8 mouse cellular contexts compared by ENCODE assay signal in genomic region chr11:75913953-75914352, GRCm38 (mm10). TPM values are rescaled to one million over a fixed set of nuclear protein-coding genes. Genes with fewer than 3 reads are reported as not detected.
DNase-seq lines count a peak whose midpoint lies in the region; ATAC-seq and TF ChIP-seq lines count a peak whose summit lies in the region.

No protein-coding gene starts in this region.

- no peaks in the 10 kb centered on the region for H3K36me3 ChIP-seq in hindbrain, postnatal 0 days (ENCODE audit: insufficient read depth, low read length)
- no peaks in the 10 kb centered on the region for H3K36me3 ChIP-seq in hindbrain, embryonic 13.5 days
- H3K36me3 ChIP-seq in ES-Bruce4 (ENCODE audit: control insufficient read depth, insufficient read depth, low read length, poor library complexity, severe bottlenecking): no peaks in the 10 kb centered on the region

- H3K27me3 ChIP-seq in hindbrain, postnatal 0 days (ENCODE audit: insufficient read depth, low read length): no peaks in the 10 kb centered on the region
- H3K27me3 ChIP-seq in hindbrain, embryonic 13.5 days: no peaks in the 10 kb centered on the region
- no peaks in the 10 kb centered on the region for H3K27me3 ChIP-seq in ES-Bruce4 (ENCODE audit: control insufficient read depth, insufficient read depth, low read length, poor library complexity, severe bottlenecking)

- H3K4me1 ChIP-seq in hindbrain, postnatal 0 days (ENCODE audit: insufficient read depth, low read length): no peaks in the 10 kb centered on the region
- no peaks in the 10 kb centered on the region for H3K4me1 ChIP-seq in hindbrain, embryonic 13.5 days (replicated peaks)
- no peaks in the 10 kb centered on the region for H3K4me1 ChIP-seq in ES-Bruce4 (ENCODE audit: control insufficient read depth, insufficient read depth, low read length)

- no peak overlapping the region for H3K4me3 ChIP-seq in hindbrain, postnatal 0 days (ENCODE audit: low read length)
- no peak overlapping the region for H3K4me3 ChIP-seq in hindbrain, embryonic 13.5 days
- no peak overlapping the region for H3K4me3 ChIP-seq in ES-Bruce4 (ENCODE audit: low read depth, low read length)

- TF ChIP-seq CTCF in hindbrain, postnatal 0 days (IDR thresholded peaks at IDR 0.05; ENCODE audit: low read depth): peak; percentile 64
- peak; percentile 75 for TF ChIP-seq CTCF in ES-Bruce4 (IDR thresholded peaks at IDR 0.05; ENCODE audit: low read depth, low read length)

- no peak for DNase-seq in hindbrain, postnatal 0 days (ENCODE audit: low spot score)
- DNase-seq in c-Kit-positive CD71-positive TER-119-positive erythroid progenitor cells, embryonic 14.5 days (ENCODE audit: low spot score): peak; percentile 41
- peak; percentile 51 to 77 for DNase-seq in kidney, adult 8-10 months
- DNase-seq in frontal cortex, postnatal 10 days (ENCODE audit: low spot score in 2 of 2): no peak
- no peak for DNase-seq in left cerebral cortex, adult 9 months (ENCODE audit: low spot score in 2 of 2)

- H3K4me2 ChIP-seq in hindbrain, postnatal 0 days (ENCODE audit: low read depth, low read length): no peak overlapping the region
- no peak overlapping the region for H3K4me2 ChIP-seq in hindbrain, embryonic 13.5 days

- 63% methylated on average over 3 of the region's 3 CpGs for WGBS in hindbrain, postnatal 0 days
- WGBS in hindbrain, embryonic 13.5 days: 71% methylated on average over 3 of the region's 3 CpGs

- ATAC-seq in hindbrain, postnatal 0 days: no peak
- ATAC-seq in hindbrain, embryonic 13.5 days (ENCODE audit: low FRiP score): no peak
- ATAC-seq in neutrophil, adult 5-6 weeks (ENCODE audit: extremely low read depth, insufficient number of reproducible peaks, low FRiP score, poor library complexity, severe bottlenecking): peak; percentile 80

- no peak for TF ChIP-seq POLR2A in ES-Bruce4 (IDR thresholded peaks at IDR 0.05; ENCODE audit: insufficient read depth, low read length)

- no peak for TF ChIP-seq EP300 in ES-Bruce4 (IDR thresholded peaks at IDR 0.05; ENCODE audit: insufficient read depth, low read depth, low read length)

- no peaks in the 10 kb centered on the region for H3K9me3 ChIP-seq in hindbrain, postnatal 0 days (ENCODE audit: low read length)
- H3K9me3 ChIP-seq in hindbrain, embryonic 13.5 days: no peaks in the 10 kb centered on the region
- no peaks in the 10 kb centered on the region for H3K9me3 ChIP-seq in ES-Bruce4 (replicated peaks; ENCODE audit: control insufficient read depth, insufficient read depth, low read length, poor library complexity, severe bottlenecking)

- no peak overlapping the region for H3K9ac ChIP-seq in hindbrain, postnatal 0 days (replicated peaks; ENCODE audit: low read length)
- H3K9ac ChIP-seq in hindbrain, embryonic 13.5 days: no peak overlapping the region
- H3K9ac ChIP-seq in ES-Bruce4 (ENCODE audit: low read depth, poor library complexity, severe bottlenecking): no peak overlapping the region

- H3K27ac ChIP-seq in hindbrain, postnatal 0 days: no peak overlapping the region
- H3K27ac ChIP-seq in hindbrain, embryonic 13.5 days: no peak overlapping the region
- H3K27ac ChIP-seq in ES-Bruce4 (ENCODE audit: insufficient read depth, low read length): no peak overlapping the region

RNA-seq across cellular contexts. Expression of gene Rph3al, which starts 24.3 kb away (rescaled TPM):
- 2.0 and 3.1 TPM in 2 replicates for total RNA-seq in hindbrain, postnatal 0 days (2014; rRNA removed)
- polyA plus RNA-seq in hindbrain, postnatal 0 days (2015; fragmentation: Nextera tagmentation; extraction: Ambion mirVana): 2.5 and 3.3 TPM in 2 replicates
- 2.2 and 2.5 TPM in 2 replicates for polyA plus RNA-seq in hindbrain, embryonic 13.5 days (2015; fragmentation: Nextera tagmentation; extraction: Ambion mirVana)
- 2.3 and 3.7 TPM in 2 replicates for polyA plus RNA-seq in ES-Bruce4 (2011; ENCODE audit: insufficient read depth, insufficient read length, low read depth, missing spikeins)
- 6.6 and 7.9 TPM in 2 replicates for total RNA-seq in neutrophil, adult 5-6 weeks (2017)

Comparison
In these comparisons a context has a peak if more than half of its experiments do, and no peak if none do; other contexts are left out.
1. DNase-seq: peak in c-Kit-positive CD71-positive TER-119-positive erythroid progenitor cells, embryonic 14.5 days (single experiment) and kidney, adult 8-10 months (2 of 2); none in hindbrain, postnatal 0 days (single experiment), frontal cortex, postnatal 10 days (0 of 2) and left cerebral cortex, adult 9 months (0 of 2).